Mouse (Mus musculus) CD4-positive, CD25-positive, alpha-beta regulatory T cell, adult 2 months (primary cell): Measurements from ENCODE around the gene Prpf18.

Experiments
- DNase-seq: peaks from one replicate; pipeline ENCODE4 v3.0.0-alpha.2; 2012; ENCODE audit warnings: low read depth, low spot score

Prpf18 gene

DNA sequence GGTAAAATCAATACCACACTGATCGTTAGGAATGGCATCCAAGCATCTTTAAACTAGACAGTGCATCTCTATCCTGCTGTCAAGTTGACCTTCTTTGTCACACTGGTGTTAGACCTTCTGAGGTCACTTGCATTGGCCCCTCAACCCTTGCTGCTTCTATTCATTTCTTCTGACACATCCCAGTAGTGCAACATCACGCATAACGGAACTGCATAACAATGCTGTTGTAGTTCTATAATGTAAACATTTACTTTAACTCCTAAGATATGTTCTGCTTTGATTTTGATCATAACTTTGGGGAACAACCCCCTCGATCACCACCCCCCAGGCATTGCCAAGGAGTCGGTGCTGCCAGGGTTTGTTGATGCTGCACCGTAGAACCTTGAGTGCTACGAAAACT is 75.9 kb downstream of the Prpf18 start:
- no peak for DNase-seq

DNA sequence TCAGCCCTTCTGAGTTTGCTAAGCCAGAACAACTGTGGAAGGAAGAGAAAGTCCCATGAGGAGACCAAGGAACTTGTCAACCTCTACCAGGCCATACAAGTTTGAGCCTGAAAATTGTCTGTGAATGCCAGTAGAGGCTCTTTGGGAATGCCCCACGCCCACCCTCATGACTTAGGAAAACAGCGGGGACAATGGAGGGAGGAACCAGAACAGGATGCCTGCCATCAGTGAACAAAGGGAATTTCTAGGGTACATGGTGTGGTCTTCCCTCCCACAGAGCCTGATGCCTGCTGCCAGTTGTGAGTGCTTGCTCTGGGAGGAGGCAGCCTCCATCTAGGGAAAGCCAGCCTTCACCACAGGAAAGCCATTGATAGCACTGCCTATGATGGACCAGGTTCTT is 76.8 kb downstream of the Prpf18 start:
- DNase-seq, result no peak

DNA sequence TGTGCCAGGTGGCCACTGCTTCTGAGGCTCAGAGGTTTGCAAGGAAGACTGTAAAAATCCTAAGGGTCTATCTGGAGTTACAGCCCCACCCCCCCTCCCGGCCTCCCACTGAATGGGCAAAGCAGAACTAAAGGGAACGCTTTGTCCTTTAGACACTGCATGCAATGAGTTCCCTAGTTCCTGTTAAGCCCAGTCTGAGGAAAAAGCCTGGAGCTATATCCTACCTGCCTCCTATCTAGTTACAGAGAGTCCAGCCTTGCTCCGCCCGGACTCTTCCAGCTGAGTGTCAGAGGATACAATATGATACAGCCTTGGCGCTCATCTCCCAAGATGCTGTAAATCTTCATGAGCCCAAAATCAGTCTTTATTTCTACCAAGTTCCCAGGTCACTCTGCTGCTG is 77.7 kb downstream of the Prpf18 start:
- no peak for DNase-seq

DNA sequence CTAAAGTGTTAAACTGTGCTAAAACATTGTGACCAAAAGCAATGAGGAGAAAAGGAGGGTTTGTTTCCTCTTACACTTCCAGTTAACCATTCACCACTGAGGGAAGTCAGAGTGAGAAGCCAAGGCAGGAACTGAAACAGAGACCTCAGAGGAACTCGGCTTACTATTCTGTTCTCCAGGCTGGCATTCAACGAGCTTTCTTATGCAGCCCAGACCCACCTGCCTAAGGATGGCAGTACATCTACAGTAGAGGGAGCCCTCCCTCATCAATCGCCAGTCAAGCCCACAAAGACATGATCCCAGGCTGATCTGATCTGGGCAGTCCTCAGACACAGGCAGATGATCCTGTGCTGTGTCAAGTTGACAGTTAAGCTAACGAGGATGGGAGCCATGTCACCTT is 78.5 kb downstream of the Prpf18 start:
- no peak for DNase-seq

DNA sequence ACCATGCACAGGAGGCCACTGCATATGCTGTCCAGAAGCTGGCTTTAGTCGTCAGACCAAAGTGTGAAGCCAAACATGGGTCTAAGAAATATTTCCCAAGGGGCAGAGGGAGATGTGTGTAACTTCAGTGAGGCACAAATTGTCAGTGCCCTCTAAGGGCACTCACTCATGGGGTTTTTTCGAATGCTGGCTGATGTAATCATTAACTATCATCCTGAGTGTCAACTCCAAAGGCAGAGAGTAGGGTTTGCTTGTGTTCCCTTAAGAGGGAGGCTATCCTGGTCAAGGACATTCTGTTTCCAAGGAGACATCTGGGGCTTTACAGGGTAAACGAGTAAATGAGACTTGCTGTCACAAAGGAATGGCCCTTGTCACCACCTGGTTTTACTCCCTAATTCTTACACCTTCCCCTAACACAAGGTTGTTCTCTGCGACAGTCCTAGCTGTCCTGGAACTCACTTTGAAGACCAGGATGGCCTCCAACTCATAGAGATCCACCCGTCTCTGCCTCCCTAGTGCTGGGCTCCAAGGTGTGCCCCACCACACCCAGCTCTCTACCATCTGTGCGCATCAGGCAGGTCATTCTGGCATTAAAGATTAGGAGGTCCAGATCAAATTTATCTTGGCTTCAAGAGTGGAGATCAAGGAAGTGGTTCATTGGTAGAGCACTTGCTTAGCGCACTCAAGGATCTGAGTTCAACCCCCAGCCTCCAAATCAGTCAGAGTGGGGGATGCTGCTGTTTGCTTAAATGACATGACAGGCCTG is 79.2 kb downstream of the Prpf18 start:
- no peak for DNase-seq
